Mouse (Mus musculus): Measurements from ENCODE around the gene Slc1a5.

The Slc1a5 gene

GRCm38 (mm10) chr7:16780825-16781554 lies at the start of gene Slc1a5:
TSS of gene Slc1a5 (plus strand) at chr7:16781340.
- peak; percentile 95 for DNase-seq (ENCODE audit: low read depth, low spot score)

- DNase-seq (ENCODE audit: low read depth, low spot score) = no peak
Measured at GRCm38 (mm10) chr7:16731893-16732422, 49.2 kb upstream of the Slc1a5 start.

GRCm38 (mm10) chr7:16737606-16738072 lies 43.5 kb upstream of the Slc1a5 start:
- no peak for DNase-seq (ENCODE audit: low read depth, low spot score)

DNA sequence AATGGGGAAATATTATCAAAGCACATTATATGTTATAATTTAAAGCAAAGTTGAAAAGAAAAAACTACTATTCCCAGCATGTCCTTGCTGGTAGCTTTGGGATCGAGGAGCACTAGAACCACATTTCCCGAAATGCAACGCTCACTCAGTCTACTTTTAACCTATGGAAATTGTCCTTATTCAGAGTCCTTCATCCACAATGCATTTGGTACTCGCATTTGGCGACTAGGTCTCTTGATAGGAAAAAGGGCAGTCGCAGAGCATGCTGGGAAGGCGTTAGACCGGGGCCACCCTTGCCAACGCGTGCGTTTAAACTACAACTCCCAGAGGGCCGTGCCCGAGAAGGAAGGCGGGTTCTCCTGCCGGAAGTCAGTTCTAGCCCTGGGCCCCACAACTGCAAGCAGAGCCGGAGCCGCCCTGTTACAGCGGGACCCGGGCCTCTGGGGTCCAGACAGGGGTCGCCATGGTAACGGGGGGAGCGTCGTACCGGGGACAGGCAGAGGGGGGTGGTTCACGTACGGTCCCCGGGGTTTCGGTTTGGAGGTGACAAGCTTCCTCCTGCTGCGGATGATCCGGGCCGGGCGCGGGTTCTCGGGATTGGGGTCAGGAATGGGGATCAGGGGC lies 43.0 kb upstream of the Slc1a5 start, which contains the start of gene Ap2s1:
Gene Ap2s1 (plus strand): TSS at position 338 of the 624 bp plus-strand sequence.
- peak; percentile 98 for DNase-seq (ENCODE audit: low read depth, low spot score)

DNA sequence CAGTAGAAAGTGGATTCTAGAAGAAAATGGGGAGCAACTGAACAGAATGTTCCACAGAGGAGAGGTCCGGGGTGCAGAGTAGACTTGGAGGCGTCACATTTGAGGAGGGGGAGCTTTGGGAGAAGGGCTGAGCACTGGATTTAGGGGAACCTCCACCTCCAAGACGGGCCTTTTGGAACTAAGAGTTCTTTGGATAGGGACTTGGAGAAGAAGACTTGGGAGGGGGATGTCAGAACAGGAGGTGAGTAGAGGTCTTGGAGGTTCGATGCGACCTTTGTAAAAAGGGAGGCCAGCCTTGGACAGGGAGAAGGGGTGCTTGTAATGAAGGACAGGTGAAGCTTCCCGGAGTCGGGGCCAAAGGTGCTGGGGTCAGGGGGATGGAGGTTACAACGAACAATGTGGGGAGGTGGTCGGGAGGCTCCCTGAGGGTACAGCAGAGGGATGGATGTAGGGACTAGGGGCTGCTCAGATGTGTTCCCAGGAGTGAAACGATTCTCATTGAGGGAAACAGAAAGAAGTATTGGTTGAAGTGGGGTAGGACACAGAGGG lies 42.0 kb upstream of the Slc1a5 start:
- no peak for DNase-seq (ENCODE audit: low read depth, low spot score)

- no peak for DNase-seq (ENCODE audit: low read depth, low spot score)
Measured at GRCm38 (mm10) chr7:16745373-16745772, 35.8 kb upstream of the Slc1a5 start.

- DNase-seq (ENCODE audit: low read depth, low spot score) = peak; percentile 74
Measured at GRCm38 (mm10) chr7:16746093-16746492, 35.0 kb upstream of the Slc1a5 start.

- no peak for DNase-seq (ENCODE audit: low read depth, low spot score)
Measured at GRCm38 (mm10) chr7:16747656-16748055, 33.5 kb upstream of the Slc1a5 start.

- DNase-seq (ENCODE audit: low read depth, low spot score) = no peak
Measured at GRCm38 (mm10) chr7:16752016-16752415, 29.1 kb upstream of the Slc1a5 start.

DNA sequence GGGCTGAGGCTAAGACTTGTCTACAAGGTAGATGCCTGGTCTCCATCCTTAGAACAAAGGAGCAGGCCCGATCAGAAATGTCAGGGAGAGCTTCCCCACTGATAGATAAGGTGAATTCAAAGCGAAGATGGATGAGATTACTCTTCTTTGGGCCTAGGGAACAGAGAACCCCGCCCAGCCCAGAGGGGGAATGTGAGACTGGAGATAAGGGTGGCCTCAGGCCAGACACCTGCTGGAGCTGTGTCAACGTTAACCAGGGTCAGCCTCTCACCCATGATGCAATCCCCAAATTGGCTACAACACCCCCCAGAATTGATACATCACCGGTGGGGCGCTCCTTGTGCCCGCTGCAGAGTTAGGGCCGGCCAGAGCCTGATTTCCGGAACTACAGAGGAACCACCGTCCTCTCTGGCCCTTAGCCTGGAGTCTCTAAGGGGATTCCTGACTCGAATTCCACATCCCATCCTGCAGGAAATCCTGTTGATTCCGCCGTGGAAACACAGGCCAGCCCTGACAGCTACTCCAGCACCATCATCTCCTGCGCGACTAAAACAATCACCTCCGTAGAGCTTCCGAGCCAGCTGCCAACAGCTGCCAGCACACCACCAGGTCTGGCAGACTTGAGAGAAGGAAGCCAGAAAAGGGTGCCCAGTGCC lies 25.6 kb upstream of the Slc1a5 start:
- no peak for DNase-seq (ENCODE audit: low read depth, low spot score)

- DNase-seq (ENCODE audit: low read depth, low spot score) = no peak
Measured at GRCm38 (mm10) chr7:16758872-16759574, 22.1 kb upstream of the Slc1a5 start.

- peak; percentile 53 for DNase-seq (ENCODE audit: low read depth, low spot score)
Measured at GRCm38 (mm10) chr7:16760292-16760691, 20.8 kb upstream of the Slc1a5 start.

DNA sequence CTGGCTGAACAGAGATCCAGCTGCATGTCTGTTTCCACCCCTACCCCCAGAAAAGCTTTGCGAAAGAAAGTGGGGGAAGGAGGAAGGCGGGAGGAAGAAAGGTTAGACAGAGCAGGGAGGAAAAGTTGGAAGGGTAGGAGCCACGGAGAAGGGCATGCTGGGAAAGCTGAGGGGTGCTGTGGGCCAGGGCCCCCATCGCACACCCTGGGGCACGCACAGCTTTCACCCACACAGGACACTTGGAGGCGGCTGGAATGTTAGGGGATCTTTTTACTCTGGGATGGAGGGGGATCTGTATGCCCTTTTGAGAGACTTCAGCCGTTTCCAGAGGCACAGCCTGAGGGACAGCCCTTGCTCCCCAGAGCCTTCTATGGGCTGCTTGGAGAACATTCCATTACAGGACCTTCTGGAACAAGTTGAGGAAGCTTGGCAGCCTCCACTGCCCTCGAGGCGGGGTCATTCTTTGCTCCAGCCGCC lies 20.1 kb upstream of the Slc1a5 start:
- DNase-seq (ENCODE audit: low read depth, low spot score) = no peak

- no peak for DNase-seq (ENCODE audit: low read depth, low spot score)
Measured at GRCm38 (mm10) chr7:16761630-16762029, 19.5 kb upstream of the Slc1a5 start.

- DNase-seq (ENCODE audit: low read depth, low spot score) = no peak
Measured at GRCm38 (mm10) chr7:16763463-16764218, 17.5 kb upstream of the Slc1a5 start.

DNA sequence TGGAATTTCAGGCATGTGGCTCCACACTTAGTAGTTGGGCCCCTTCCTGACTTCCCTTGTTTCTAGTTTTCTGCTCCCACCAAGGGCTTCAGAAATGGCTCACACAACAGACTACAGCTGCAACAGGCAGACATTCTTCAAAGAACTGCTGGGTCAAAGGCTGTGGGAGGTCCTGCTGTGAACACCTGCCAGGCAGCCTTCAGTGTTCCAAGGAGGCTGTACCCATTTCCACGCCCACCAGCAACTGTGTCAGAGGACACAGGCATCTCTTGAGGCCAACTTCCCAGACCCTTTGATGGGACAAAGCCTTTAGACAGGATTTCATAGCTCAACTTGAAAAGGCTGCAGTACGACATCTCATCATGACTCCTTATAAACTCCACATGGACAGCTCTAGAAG lies 14.7 kb upstream of the Slc1a5 start:
- peak; percentile 47 for DNase-seq (ENCODE audit: low read depth, low spot score)

DNA sequence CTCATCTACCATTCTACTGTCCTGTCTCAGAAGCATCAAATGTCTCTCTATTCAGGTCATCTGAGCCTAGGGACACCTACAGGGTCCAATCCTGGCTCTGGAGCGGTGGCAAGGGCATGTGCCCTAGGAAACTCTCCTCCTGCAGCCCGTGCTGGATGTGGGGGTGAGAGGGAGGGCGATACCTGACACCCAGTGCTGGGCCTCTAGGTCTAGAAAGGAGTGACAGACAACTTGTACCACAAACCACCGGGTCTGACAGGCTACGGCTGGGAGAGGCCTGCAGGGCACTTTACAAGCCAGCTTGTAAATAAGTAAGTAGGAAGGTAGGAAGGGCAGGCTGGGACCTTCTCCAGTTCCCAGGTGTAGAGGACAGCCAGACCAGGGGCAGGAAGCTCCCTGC lies 5.3 kb upstream of the Slc1a5 start:
- no peak for DNase-seq (ENCODE audit: low read depth, low spot score)

GRCm38 (mm10) chr7:16780076-16780475 lies 1.1 kb upstream of the Slc1a5 start:
- DNase-seq (ENCODE audit: low read depth, low spot score) = no peak

DNA sequence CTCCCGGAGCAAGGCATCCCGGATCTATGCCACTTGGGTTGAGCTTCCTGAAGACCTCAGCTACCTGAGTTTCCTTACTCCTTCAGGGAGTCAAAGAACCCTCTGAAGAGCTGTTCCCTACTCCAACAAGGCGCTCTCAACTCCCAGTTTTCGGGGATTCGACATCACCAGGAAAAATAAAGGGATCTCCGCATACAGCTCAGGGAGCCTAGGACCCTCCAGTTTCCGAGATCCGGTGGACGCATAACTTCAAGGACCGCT lies 345 bp downstream of the Slc1a5 start:
- no peak for DNase-seq (ENCODE audit: low read depth, low spot score)

GRCm38 (mm10) chr7:16781816-16782554 lies 845 bp downstream of the Slc1a5 start:
- no peak for DNase-seq (ENCODE audit: low read depth, low spot score)
